Mouse (Mus musculus): Measurements from ENCODE around the gene Susd3. TPM values are rescaled to one million over a fixed set of nuclear protein-coding genes. Genes with fewer than 3 reads are reported as not detected.

Gene Susd3
- polyA plus RNA-seq, 1 experiment from 2014 or later: 12.6 TPM

Other genes starting within 250 kb of the Susd3 start
- gene Wnk2, start 100.7 kb downstream of the Susd3 start, polyA plus RNA-seq (2014; fragmentation: Nextera tagmentation; extraction: Ambion mirVana): 1.7 and 2.1 TPM in 2 replicates
- gene Ninj1, start 61.2 kb downstream of the Susd3 start, polyA plus RNA-seq (2014; fragmentation: Nextera tagmentation; extraction: Ambion mirVana): 43.8 and 54.2 TPM in 2 replicates
- 33.3 and 39.9 TPM in 2 replicates for gene Card19, start 32.7 kb downstream of the Susd3 start, polyA plus RNA-seq (2014; fragmentation: Nextera tagmentation; extraction: Ambion mirVana)
- gene Fgd3, start 71.6 kb upstream of the Susd3 start, polyA plus RNA-seq (2014; fragmentation: Nextera tagmentation; extraction: Ambion mirVana): 0.20 and 0.46 TPM in 2 replicates
- 17.1 and 26.1 TPM in 2 replicates for gene Bicd2, start 92.9 kb upstream of the Susd3 start, polyA plus RNA-seq (2014; fragmentation: Nextera tagmentation; extraction: Ambion mirVana)
- 8.0 and 16.8 TPM in 2 replicates for gene Ippk, start 172.5 kb upstream of the Susd3 start, polyA plus RNA-seq (2014; fragmentation: Nextera tagmentation; extraction: Ambion mirVana)
- 1.1 and 1.6 TPM in 2 replicates for gene Tes3-ps, start 244.6 kb upstream of the Susd3 start, polyA plus RNA-seq (2014; fragmentation: Nextera tagmentation; extraction: Ambion mirVana)

Data from kidney, embryonic 14.5 days (tissue).